Comparison of ENCODE assay signal across 29 mouse cellular contexts in the genomic region with DNA sequence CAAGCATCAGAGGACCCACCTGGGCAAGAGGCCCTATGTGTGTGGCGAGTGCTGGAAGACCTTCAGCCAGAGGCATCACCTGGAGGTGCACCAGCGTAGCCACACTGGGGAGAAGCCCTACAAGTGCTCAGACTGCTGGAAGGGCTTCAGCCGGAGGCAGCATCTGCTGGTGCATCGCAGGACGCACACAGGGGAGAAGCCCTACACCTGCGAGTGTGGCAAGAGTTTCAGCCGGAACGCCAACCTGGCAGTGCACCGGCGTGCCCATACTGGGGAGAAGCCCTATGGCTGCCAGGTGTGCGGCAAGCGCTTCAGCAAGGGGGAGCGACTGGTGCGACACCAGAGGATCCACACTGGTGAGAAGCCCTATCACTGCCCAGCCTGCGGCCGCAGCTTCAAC. TPM values are rescaled to one million over a fixed set of nuclear protein-coding genes. Genes with fewer than 3 reads are reported as not detected.
"Had no signal": no experiment of that assay in that cellular context is flagged by ENCODE, and none has a peak within 500 bp of the region (broad histone marks: within the 10 kb centered on the region; RNA-seq: fewer than 3 reads in every experiment).

No protein-coding gene starts in this region.

- ATAC-seq: intestine, embryonic 15.5 days had no signal

- DNase-seq: kidney, adult 2 months; kidney, postnatal 25 days; layer of hippocampus, adult 9-11 months; layer of hippocampus, postnatal 36 days; lung, adult 18-20 months; lung, postnatal 10 days; lung, postnatal 36 days; midbrain, embryonic 14.5 days; right cerebral cortex, adult 18-20 months; right cerebral cortex, postnatal 14 days; spleen, adult 18-20 months; thymus, adult 2 months; thymus, postnatal 14 days; thymus, postnatal 4 days had no signal

- H3K9ac ChIP-seq: intestine, embryonic 15.5 days; limb, embryonic 12.5 days; limb, embryonic 15.5 days; liver, embryonic 15.5 days; lung, embryonic 15.5 days; neural tube, embryonic 12.5 days; neural tube, embryonic 15.5 days; stomach, embryonic 15.5 days had no signal

- H3K27ac ChIP-seq: intestine, embryonic 15.5 days; kidney, postnatal 0 days; layer of hippocampus, adult 2 months; left cerebral cortex, adult 2 months; limb, embryonic 12.5 days; limb, embryonic 15.5 days; liver, embryonic 15.5 days; lung, embryonic 15.5 days; midbrain, embryonic 10.5 days; neural tube, embryonic 12.5 days; neural tube, embryonic 15.5 days; stomach, embryonic 15.5 days had no signal

- H3K9me3 ChIP-seq: intestine, embryonic 15.5 days; limb, embryonic 15.5 days; liver, embryonic 15.5 days; lung, embryonic 15.5 days; megakaryocyte, embryonic 14.5 days; midbrain, embryonic 10.5 days; neural tube, embryonic 15.5 days; stomach, embryonic 15.5 days had no signal

- H3K4me1 ChIP-seq: intestine, embryonic 15.5 days; limb, embryonic 12.5 days; limb, embryonic 15.5 days; liver, embryonic 15.5 days; lung, embryonic 15.5 days; midbrain, embryonic 10.5 days; neural tube, embryonic 12.5 days; neural tube, embryonic 15.5 days; stomach, embryonic 15.5 days had no signal

- H3K4me2 ChIP-seq: intestine, embryonic 15.5 days; limb, embryonic 12.5 days; limb, embryonic 15.5 days; liver, embryonic 15.5 days; lung, embryonic 15.5 days; neural tube, embryonic 12.5 days; neural tube, embryonic 15.5 days; stomach, embryonic 15.5 days had no signal

- H3K4me3 ChIP-seq: intestine, embryonic 15.5 days; layer of hippocampus, adult 2 months; left cerebral cortex, adult 2 months; limb, embryonic 12.5 days; limb, embryonic 15.5 days; liver, embryonic 15.5 days; lung, embryonic 15.5 days; megakaryocyte, embryonic 14.5 days; midbrain, embryonic 10.5 days; neural tube, embryonic 12.5 days; neural tube, embryonic 15.5 days; stomach, embryonic 15.5 days had no signal

- H3K27me3 ChIP-seq: intestine, embryonic 15.5 days; limb, embryonic 12.5 days; limb, embryonic 15.5 days; liver, embryonic 15.5 days; lung, embryonic 15.5 days; megakaryocyte, embryonic 14.5 days; neural tube, embryonic 12.5 days; neural tube, embryonic 15.5 days; stomach, embryonic 15.5 days had no signal

RNA-seq across cellular contexts. Expression of a gene that starts 54.4 kb away (rescaled TPM):
- total RNA-seq: layer of hippocampus, adult 2 months; layer of hippocampus, postnatal 36 days had no signal
- polyA plus RNA-seq: intestine, embryonic 15.5 days; kidney, adult 2 months; kidney, embryonic 14.5 days; large intestine, adult 2 months; limb, embryonic 12.5 days; limb, embryonic 15.5 days; liver, embryonic 15.5 days; lung, embryonic 15.5 days; midbrain, embryonic 10.5 days; midbrain, embryonic 14.5 days; neural tube, embryonic 12.5 days; neural tube, embryonic 15.5 days; stomach, embryonic 15.5 days; thymus, adult 2 months had no signal
